Mouse (Mus musculus): ENCODE data around the gene Vps53. TPM values are rescaled to one million over a fixed set of nuclear protein-coding genes. Genes with fewer than 3 reads are reported as not detected.

Vps53 gene
- polyA plus RNA-seq, 1 experiment from 2014 or later = 52.8 TPM

DNA sequence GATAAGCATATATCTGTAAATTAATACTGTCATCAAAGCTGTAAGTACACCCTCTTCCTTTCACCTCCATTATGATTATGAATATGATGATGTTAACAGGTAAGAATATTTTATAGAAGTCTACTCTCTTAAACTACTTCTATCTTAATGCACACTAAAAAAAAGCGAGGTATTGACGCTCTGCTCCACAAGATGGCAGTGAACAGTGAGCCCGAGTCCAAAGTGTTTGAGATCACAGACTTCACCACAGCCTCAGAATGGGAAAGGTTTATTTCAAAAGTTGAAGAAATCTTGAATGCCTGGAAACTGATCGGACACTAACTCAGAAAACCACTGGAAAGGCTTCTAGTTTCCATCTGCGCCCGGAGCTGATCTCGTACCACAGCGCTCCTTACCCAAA lies 85.8 kb downstream of the Vps53 start:
- Histone ChIP-seq H3K36me3 (peaks cover 18% of the 10 kb centered on the region), H3K27me3 (no peaks in the 10 kb centered on the region), H3K4me3 (no peak overlapping the region), H3K9me3 (no peaks in the 10 kb centered on the region), H3K9ac (replicated peaks) (no peak overlapping the region), H3K27ac (replicated peaks) (no peak overlapping the region), H3K4me1 (no peaks in the 10 kb centered on the region), H3K4me2 (replicated peaks) (no peak overlapping the region)
- no peak for ATAC-seq (ENCODE audit: low FRiP score, low read depth)
- 94% methylated on average over 8 of the region's 8 CpGs for WGBS

DNA sequence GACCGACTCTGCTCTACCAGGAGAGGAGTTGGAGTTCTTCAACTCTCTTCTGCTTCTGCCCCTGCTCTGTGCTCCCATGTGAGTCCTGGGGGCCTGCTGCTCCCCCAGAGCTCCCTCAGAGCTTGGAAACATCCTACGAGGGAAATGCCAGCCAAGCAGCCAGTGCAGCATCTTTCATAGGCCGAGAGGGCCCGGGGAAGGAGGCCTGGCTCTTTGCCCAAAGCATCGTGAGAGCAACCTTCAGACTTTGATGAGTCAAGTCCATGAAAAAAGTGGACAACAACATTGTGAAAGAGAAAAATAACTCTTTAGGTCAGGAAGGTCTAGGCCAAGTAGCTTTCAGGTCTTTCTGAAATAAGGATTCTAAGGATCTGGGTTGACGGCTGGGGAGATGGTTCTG lies 89.7 kb downstream of the Vps53 start:
- H3K36me3 ChIP-seq = peaks cover 29% of the 10 kb centered on the region

DNA sequence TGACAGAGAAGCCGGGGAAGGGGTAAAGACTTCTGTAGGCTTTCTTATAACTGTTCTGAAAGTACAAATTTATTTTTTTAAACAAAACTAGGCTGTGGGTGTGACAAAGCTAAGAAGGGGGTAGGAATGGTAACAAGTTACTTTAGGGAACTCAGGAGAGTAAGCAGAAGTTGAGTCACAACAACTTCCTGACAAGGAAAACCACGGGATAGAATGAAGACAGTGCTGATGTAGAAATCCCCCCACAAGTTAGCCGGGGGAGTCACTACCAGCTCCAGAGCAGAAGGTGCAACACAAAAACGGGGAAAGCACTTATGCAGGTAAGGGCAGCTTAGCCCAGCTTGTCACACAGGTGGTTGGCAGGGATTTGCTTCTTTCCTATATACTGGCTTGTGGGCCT lies 90.9 kb downstream of the Vps53 start:
- no peak overlapping the region for H3K4me3 ChIP-seq
- H3K27me3 ChIP-seq = no peaks in the 10 kb centered on the region
- no peaks in the 10 kb centered on the region for H3K4me1 ChIP-seq
- H3K36me3 ChIP-seq = peaks cover 29% of the 10 kb centered on the region
- ATAC-seq (ENCODE audit: low FRiP score, low read depth) = no peak
- no peak overlapping the region for H3K9ac ChIP-seq (replicated peaks)
- no peak overlapping the region for H3K27ac ChIP-seq (replicated peaks)
- 85% methylated on average over 4 of the region's 4 CpGs for WGBS
- H3K9me3 ChIP-seq = no peaks in the 10 kb centered on the region
- no peak overlapping the region for H3K4me2 ChIP-seq (replicated peaks)

More for the DNA sequence above, 89.7 kb downstream of the Vps53 start:
- Histone ChIP-seq H3K27me3 (no peaks in the 10 kb centered on the region), H3K4me3 (no peak overlapping the region), H3K4me2 (replicated peaks) (no peak overlapping the region), H3K4me1 (no peaks in the 10 kb centered on the region), H3K9me3 (no peaks in the 10 kb centered on the region), H3K27ac (replicated peaks) (no peak overlapping the region), H3K9ac (replicated peaks) (no peak overlapping the region)
- no peak for ATAC-seq (ENCODE audit: low FRiP score, low read depth)
- WGBS = 91% methylated on average over 6 of the region's 6 CpGs

DNA sequence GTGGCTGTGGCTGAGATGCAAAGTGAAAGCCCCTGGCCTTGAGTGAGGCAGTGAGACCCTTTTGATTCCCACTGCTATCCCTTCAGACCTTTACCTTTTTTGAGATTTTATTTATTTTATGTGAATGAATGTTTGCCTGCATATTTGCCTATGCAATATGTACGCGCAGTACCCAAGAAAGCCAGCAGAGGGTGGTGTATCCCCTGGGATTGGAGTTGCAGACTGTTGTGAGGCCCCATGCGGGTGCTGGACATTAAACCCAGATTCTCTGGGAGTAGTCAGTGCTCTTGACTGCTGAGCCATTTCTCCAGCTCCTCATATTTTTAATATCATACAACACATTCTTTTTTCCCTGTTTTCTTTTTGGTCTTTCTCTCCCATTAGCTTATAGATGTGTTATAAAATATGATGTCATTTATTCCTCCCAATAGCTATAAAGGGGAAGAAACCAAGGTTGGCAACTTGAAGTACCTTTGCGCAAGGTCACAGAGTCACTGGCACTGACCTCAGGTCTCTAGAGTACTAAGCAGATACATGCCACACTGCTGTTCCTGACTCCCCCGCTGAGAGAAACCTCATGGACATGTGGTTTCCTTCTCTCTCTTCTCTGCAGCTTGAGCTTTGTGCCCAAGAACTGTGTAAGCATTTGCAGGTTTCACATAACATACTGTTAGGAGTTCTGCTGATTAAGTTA lies 93.4 kb downstream of the Vps53 start:
- H3K4me3 ChIP-seq = no peak overlapping the region

DNA sequence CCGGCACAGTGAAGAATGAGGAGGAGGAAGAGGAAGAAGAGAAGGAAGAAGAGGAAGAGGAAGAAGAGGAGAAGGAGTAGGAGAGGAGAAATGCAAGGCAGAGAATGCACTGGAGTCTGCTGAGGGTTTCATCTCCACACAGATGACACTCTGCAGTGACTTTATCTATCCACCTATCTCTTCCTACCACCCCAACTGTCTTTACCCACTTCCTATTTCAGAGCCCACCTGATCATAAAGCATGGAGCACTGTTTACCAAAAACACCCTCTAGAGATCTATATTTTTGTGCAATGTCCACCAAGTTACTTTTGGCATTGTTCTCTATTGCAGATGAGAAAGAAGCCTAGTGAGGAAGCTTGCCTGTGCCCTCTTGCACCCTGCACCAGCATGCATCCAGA lies 94.5 kb downstream of the Vps53 start:
- H3K4me3 ChIP-seq = no peak overlapping the region
- no peak overlapping the region for H3K9ac ChIP-seq (replicated peaks)
- H3K27me3 ChIP-seq = no peaks in the 10 kb centered on the region
- H3K9me3 ChIP-seq = no peaks in the 10 kb centered on the region
- H3K36me3 ChIP-seq = peaks cover 41% of the 10 kb centered on the region
- no peak overlapping the region for H3K27ac ChIP-seq (replicated peaks)
- H3K4me1 ChIP-seq = no peaks in the 10 kb centered on the region
- WGBS = 83% methylated on average over 1 of the region's 1 CpGs
- H3K4me2 ChIP-seq (replicated peaks) = no peak overlapping the region
- no peak for ATAC-seq (ENCODE audit: low FRiP score, low read depth)

More for the DNA sequence above, 93.4 kb downstream of the Vps53 start:
- no peak for ATAC-seq (ENCODE audit: low FRiP score, low read depth)
- no peak overlapping the region for H3K9ac ChIP-seq (replicated peaks)
- 67% methylated on average over 5 of the region's 5 CpGs for WGBS
- no peaks in the 10 kb centered on the region for H3K27me3 ChIP-seq
- no peak overlapping the region for H3K4me2 ChIP-seq (replicated peaks)
- no peaks in the 10 kb centered on the region for H3K4me1 ChIP-seq
- H3K9me3 ChIP-seq = no peaks in the 10 kb centered on the region
- peaks cover 33% of the 10 kb centered on the region for H3K36me3 ChIP-seq
- H3K27ac ChIP-seq (replicated peaks) = no peak overlapping the region

DNA sequence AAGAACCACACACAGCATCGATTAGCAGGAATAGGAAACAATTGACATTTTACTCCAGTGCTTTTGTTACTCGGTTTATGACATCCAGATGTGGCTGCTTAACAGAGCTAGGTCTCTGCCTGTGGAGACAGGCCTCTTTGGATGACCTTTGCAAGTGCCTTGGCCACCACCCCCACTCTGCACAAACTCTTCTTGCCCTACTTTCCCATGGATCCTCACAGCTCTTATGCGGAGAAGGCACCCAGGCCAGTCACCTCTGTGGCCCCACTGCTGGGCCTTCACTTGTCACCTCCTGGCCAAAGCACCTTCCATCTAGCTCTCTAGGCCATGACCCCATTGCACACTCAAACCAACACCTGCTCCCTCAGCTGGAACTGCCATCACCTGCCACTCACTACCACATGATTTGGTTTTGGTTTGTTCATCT lies 95.5 kb downstream of the Vps53 start:
- H3K36me3 ChIP-seq = peaks cover 43% of the 10 kb centered on the region
- H3K9me3 ChIP-seq = no peaks in the 10 kb centered on the region
- no peaks in the 10 kb centered on the region for H3K4me1 ChIP-seq
- H3K9ac ChIP-seq (replicated peaks) = no peak overlapping the region
- H3K27ac ChIP-seq (replicated peaks) = no peak overlapping the region
- no peak overlapping the region for H3K4me2 ChIP-seq (replicated peaks)
- H3K4me3 ChIP-seq = no peak overlapping the region
- H3K27me3 ChIP-seq = no peaks in the 10 kb centered on the region
- 76% methylated on average over 3 of the region's 3 CpGs for WGBS
- ATAC-seq (ENCODE audit: low FRiP score, low read depth) = no peak

DNA sequence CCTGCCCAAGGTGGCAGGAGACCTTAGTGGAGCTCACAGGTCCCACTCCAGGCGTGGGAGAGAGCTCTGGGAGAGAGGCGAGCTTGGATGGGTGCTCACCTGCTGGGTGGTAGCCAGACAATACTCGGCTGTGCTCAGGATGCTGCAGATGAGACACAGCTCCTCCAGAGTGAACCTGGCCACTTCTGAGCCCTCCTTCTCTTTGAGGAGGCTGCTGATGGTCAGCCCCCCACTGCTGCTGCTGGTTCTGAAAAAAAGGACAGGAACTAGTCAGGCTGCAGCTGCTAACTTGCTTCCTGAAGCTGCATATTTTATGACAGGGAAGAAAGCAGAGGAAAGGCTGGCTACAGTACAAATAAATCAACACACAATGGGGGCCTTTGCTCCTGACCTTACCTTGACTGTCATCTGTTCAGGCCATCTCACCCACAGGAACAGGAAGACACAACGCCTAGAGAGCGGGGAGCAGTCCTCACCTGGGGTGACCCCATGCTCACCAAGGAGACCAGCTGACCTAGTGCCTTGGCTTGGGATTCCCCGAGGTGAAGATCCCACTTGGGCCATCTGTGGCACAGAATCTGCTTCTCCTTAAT lies 98.3 kb downstream of the Vps53 start:
- WGBS = 86% methylated on average over 6 of the region's 6 CpGs
- Histone ChIP-seq H3K9ac (replicated peaks) (no peak overlapping the region), H3K4me2 (replicated peaks) (no peak overlapping the region), H3K36me3 (peaks cover 45% of the 10 kb centered on the region), H3K27me3 (no peaks in the 10 kb centered on the region), H3K27ac (replicated peaks) (no peak overlapping the region), H3K4me1 (no peaks in the 10 kb centered on the region), H3K4me3 (no peak overlapping the region), H3K9me3 (no peaks in the 10 kb centered on the region)
- no peak for ATAC-seq (ENCODE audit: low FRiP score, low read depth)

DNA sequence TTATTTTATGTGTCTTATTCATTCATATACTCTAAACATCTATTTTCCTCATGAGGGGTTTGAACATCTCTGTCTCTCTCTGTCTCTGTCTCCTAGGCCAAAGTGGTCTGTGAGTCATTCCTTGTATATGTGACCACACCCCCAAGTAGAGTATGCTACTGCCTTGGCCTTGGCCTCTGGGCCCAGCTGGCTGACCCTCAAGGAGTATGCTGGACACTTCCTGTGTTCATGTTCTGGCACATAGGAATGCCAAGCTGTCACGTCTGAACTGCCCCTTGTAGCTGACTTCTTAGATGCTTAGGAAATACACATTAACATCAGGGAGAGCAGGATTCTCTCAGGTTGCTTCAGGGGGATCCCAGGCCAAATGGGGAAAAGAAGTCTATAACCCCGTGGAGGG lies 99.2 kb downstream of the Vps53 start:
- Histone ChIP-seq H3K9me3 (no peaks in the 10 kb centered on the region), H3K27me3 (no peaks in the 10 kb centered on the region), H3K4me2 (replicated peaks) (no peak overlapping the region), H3K9ac (replicated peaks) (no peak overlapping the region), H3K27ac (replicated peaks) (no peak overlapping the region), H3K4me3 (no peak overlapping the region), H3K4me1 (no peaks in the 10 kb centered on the region), H3K36me3 (peaks cover 46% of the 10 kb centered on the region)
- no peak for ATAC-seq (ENCODE audit: low FRiP score, low read depth)
- WGBS = 79% methylated on average over 2 of the region's 2 CpGs

DNA sequence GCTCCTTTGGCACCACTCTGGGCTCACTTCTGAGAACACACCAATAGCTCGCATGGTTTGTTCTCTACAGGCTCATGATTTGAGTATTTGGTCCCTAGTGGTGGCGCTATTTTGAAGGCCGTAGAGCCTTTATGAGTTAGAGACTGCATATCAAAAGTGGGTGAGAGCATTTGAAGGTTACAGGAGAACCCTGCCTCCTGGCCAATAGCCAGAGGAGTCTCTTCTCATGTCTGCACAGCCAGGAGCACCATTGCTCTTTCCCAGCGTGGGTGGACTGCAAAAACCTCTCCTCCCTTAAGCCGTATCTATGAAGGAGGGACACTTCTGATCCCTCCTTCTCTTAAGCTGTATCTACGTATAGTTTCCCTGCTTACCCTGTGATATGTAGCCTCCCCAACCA lies 102.1 kb downstream of the Vps53 start:
- peaks cover 43% of the 10 kb centered on the region for H3K36me3 ChIP-seq
- H3K4me2 ChIP-seq (replicated peaks) = no peak overlapping the region
- no peak for ATAC-seq (ENCODE audit: low FRiP score, low read depth)
- no peaks in the 10 kb centered on the region for H3K4me1 ChIP-seq
- no peak overlapping the region for H3K27ac ChIP-seq (replicated peaks)
- H3K9me3 ChIP-seq = no peaks in the 10 kb centered on the region
- no peak overlapping the region for H3K9ac ChIP-seq (replicated peaks)
- WGBS = 84% methylated on average over 6 of the region's 6 CpGs
- H3K4me3 ChIP-seq = no peak overlapping the region
- H3K27me3 ChIP-seq = no peaks in the 10 kb centered on the region

DNA sequence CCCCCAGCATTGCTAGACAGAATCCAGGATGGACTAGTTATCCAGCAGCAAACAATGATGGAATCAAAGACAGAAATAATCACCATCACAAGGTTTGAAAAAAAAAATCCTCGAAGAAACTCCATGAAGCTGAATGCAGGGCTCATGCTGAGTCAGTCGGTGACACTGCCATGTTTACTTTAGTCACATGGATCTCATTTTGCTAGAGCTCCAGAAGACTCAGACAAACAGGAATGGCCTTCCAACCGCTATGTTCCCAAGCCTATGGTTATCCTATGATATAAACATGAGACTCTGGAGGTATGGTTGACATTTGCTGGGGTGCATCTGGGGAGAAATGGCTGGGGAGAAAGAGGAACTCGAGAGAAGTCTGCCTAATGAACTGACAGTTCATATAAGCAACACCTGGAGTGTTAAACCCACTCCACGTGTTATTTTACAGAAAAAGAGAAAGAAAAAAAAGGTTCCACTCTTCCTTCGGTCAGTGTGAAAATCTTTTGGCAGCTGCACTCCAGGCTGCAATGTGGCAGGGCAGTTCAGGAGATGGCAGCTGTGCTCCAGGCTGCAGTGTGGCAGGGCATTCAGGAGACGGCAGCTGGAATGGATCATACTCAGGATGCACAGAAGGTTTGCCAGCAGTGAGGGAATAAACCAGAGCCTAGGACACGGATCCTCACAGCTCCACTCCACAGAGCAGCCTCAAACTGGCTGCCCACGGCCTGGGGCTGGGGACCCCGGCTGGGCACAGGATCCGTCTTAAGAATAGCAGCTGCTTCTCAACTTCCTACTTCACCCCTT lies 105.0 kb downstream of the Vps53 start:
- WGBS = 71% methylated on average over 11 of the region's 11 CpGs
- H3K9ac ChIP-seq (replicated peaks) = no peak overlapping the region
- no peaks in the 10 kb centered on the region for H3K4me1 ChIP-seq
- H3K27ac ChIP-seq (replicated peaks) = no peak overlapping the region
- no peaks in the 10 kb centered on the region for H3K9me3 ChIP-seq
- no peak overlapping the region for H3K4me3 ChIP-seq
- ATAC-seq (ENCODE audit: low FRiP score, low read depth) = no peak
- H3K27me3 ChIP-seq = no peaks in the 10 kb centered on the region
- peaks cover 16% of the 10 kb centered on the region for H3K36me3 ChIP-seq
- no peak overlapping the region for H3K4me2 ChIP-seq (replicated peaks)

DNA sequence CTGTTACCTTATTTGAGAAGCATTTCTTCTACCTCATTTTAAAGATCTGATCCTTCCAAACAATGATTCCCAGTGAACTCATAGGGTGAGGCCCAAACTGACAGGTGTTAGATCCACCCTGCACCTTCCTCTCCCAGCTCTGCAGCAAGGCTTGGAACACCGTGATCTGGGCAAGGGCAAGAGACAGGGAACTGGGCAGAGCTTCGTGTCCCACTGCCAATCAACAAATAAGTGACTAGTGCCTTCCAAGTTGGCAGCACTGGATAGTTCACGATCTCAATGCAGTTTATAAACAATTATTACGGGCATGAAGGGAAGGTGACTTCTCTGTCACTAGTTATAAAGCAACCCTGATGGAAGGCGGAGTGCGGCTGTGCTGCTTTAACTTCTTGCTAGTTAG lies 109.6 kb downstream of the Vps53 start:
- no peaks in the 10 kb centered on the region for H3K4me1 ChIP-seq
- no peak overlapping the region for H3K27ac ChIP-seq (replicated peaks)
- H3K4me3 ChIP-seq = no peak overlapping the region
- no peak for ATAC-seq (ENCODE audit: low FRiP score, low read depth)
- H3K9me3 ChIP-seq = no peaks in the 10 kb centered on the region
- H3K4me2 ChIP-seq (replicated peaks) = no peak overlapping the region
- H3K27me3 ChIP-seq = no peaks in the 10 kb centered on the region
- WGBS = 93% methylated on average over 6 of the region's 6 CpGs
- 0 out of 2 replicates have a peak, but pooled peaks cover under 1% of the 10 kb centered on the region for H3K36me3 ChIP-seq
- no peak overlapping the region for H3K9ac ChIP-seq (replicated peaks)

DNA sequence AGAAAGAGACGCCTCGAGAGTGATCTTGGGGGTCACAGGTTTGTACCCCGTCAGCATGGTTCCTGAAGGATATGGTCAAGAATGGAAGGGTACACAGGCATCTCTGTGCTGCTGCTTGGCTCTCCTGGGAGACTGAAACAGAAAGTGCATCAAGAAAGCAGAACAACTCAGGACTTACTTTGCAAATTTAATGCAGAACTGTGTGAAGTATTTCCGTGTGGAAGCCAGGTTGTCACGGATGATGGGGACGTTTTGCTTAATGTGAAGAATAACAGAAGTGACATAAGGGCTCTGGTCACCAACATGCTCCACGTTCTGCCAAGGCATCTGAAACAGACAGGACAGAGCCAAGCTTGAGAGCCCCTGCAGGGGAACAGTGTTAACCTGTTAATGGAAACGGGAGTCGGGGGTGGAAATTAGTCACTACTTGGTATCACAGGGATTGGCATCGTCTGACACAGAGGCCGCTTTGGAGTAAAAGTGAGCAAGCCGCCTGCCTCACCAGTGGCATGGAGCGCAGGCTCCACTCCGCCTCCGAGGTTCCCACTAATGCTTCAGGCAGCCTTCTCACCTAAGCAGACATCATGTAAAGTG lies 112.8 kb downstream of the Vps53 start:
- WGBS = 90% methylated on average over 15 of the region's 15 CpGs
- H3K9ac ChIP-seq (replicated peaks) = no peak overlapping the region
- no peaks in the 10 kb centered on the region for H3K4me1 ChIP-seq
- no peak overlapping the region for H3K27ac ChIP-seq (replicated peaks)
- H3K36me3 ChIP-seq = peaks cover 16% of the 10 kb centered on the region; the same call in 1 of the 2 replicates
- ATAC-seq (ENCODE audit: low FRiP score, low read depth) = no peak
- no peaks in the 10 kb centered on the region for H3K27me3 ChIP-seq
- no peaks in the 10 kb centered on the region for H3K9me3 ChIP-seq
- H3K4me2 ChIP-seq (replicated peaks) = no peak overlapping the region
- no peak overlapping the region for H3K4me3 ChIP-seq
